Mouse (Mus musculus) spleen, postnatal 10 days (tissue): ENCODE measurements around the gene Slc9a3r2.
A peak's percentile ranks its signal among the peaks of the same experiment; 100 is the strongest.
"Not testable (repeated sequence)": the region's sequence is repeated elsewhere in the genome, so short reads cannot be mapped to it uniquely, and the experiment has no call there.

Experiments used
- DNase-seq, 2 experiments: peaks; one replicate each; pipeline ENCODE4 v3.0.0; 2021 to 2022; ENCODE audit warnings: low spot score in 2 of 2

Slc9a3r2 gene

DNA sequence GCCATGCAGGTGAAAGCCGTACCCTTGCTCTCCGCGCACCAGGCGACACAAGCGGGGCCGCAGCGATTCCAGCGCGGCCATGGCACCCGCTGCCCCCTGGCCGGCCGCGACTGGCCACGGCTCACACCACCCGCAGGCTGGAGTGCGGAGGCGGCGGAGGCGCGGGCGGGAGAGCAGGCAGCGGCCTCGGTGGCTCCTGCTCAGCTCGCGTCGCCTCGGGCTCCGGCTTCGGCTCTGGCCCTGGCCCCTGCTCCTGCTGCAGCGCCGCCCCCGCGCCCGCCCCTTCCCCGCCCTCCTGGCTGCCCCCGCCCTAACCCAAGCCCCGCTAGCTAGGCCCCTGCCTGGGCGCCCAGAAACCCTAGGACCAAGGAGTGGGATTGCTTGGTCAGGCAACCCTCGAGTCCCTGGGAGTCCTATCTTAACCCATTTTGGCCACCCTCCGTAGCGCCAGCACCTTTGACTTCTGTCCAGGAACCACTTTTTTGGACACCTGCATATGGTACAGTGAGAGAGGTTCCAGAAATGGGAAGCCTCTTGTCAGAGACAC lies at the start of gene Slc9a3r2:
Gene Slc9a3r2, minus strand, starts transcription at position 258 of the 547 bp plus-strand sequence.
- no peak for DNase-seq

DNA sequence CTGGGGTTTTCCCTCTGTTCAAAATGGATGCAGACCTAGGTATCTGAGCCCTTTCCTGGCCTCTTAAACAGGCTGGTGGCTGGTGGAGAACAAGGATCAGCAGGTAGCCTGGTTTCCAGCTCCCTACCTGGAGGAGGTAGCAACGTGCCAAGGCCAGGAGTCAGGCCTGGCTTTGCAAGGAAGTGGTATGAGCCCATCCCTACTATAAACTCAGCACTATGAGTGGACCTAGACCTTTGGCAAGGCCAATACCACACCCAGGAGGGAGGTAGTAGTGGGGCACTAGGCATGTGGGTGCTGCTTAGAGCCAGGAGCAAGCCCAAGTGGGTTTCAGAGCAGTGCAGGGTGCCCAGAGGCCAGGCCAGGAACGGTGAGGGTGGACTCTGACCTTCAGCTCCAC lies 49.3 kb upstream of the Slc9a3r2 start:
- no peak for DNase-seq

DNA sequence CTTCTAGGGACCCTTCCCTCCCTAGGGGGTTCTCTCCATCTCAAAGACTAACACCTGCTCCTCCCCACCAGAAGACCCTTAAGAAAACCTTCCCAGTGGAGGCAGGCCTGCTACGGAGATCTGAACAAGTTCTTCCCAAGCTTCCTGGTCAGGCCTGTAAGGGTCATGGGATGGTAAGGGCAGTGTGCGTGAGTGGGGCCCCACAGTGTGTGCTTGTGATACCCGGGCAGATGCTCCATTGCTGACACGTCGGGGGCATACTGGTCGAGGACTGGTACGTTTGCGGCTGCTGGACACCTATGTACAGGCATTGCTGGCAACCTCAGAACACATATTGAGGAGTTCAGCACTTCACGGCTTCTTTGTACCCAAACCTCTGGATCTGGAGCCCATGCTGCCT lies 48.6 kb upstream of the Slc9a3r2 start:
- DNase-seq = no peak

DNA sequence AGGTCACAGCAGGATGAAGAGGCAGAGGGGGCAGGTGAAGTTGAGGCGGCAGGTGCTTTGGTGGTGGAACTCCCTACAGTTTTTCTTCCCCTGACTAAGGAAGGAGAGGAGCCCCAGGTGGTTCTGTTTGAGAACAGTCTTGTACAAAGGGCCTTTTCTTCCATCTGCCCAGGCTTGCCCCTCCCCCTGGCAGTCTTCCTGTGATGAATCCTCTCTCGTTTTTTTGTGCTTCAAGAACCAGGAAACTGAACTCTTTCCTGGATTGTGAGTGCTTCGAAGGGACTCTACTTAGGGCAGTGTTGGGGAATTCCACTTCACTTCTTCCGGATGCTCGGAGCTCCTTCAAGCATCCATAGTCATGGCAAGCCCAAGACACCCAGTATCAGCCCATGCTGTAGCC lies 47.9 kb upstream of the Slc9a3r2 start:
- no peak for DNase-seq

DNA sequence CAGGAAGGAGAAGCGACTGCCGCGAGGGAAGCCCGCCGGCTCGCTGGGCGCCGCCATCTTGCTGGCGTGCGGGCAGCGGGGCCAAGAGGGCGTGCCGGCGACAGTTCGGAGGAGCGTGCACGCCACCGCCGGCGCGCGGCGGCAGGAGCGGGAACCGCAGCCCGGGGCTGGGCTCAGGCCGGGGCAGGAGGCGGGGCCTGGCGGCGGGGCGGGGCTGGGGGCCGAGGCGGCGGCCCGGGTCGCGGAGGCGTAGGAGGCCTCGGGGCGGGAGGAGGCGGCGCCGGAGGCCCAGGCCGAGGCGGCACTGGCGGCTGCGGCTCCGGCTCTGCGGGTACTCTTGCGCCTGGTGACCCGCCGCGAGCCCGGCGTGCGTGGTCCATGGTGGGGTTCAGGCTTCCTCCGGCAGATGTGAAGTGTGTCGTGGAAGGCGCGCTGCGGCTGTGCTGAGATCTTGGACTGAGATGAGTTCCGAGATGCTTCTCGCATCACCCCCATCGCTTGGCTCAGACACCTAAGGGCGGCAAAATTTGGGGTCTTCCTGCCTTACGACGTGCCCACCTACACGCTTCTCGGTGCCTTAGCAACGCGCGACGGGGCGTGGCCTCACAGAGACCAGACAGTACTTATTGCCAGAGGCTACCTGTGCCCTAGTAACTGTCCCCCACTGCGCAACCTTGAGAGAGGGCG lies 46.0 kb upstream of the Slc9a3r2 start, which contains the start of the genes Gfer and Noxo1:
Gene Gfer, minus strand, starts transcription at position 146 of the 687 bp plus-strand sequence.
Gene Noxo1, plus strand, starts transcription at position 224 of the 687 bp plus-strand sequence.
- peak; percentile 82 to 90 for DNase-seq

DNA sequence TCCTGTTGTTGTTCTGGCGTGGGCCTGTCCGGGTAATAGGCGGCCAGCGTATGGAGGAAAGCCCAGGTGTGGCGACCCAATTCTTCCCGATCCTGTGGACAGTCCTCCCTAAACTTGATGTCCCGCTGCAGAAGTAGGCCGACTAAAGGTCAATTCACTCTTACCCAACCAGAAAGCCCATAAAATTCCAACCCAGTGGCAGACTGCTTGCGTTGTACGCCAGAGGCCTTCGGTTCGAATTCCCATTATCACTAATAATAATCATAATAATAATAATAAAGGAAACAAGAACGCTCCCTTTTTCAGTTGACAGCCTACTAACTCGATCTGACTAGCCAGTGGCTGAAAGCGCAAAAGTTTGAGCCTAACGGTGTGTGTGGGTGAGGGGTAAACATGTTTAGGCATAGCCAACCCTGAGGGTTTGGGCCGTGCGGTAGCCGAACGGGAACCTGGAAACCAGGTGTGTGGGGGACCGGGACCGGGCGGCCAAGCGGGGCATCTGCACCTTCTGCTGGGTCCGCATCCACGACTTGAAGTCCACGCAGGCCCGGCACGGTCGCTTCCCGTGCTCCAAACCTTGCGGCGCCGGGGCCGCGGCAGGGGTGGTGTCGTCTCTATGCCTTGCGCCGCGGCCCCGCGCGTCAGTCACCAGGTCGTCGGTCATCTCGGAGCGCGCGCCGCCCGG lies 45.3 kb upstream of the Slc9a3r2 start:
- DNase-seq = no peak

DNA sequence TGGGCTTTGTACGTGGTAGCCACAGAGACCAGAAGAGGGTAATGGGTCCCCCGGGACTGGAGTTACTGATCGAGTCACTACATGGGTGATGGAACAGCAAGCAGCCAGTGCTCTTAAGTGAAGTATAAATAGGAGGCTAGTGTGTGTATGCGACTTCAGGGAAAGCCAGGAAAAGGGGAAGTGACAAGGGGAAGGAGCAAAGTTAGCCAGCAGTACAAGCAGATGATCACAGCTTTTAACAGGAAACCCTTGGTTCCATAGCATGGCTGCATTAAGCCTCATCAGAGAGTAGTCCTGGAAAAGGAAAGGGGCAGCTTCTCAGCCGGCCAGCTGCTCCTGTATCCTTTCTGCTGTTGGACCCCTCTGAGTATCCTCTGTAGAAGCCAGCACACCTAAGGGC lies 42.3 kb upstream of the Slc9a3r2 start:
- DNase-seq = no peak

DNA sequence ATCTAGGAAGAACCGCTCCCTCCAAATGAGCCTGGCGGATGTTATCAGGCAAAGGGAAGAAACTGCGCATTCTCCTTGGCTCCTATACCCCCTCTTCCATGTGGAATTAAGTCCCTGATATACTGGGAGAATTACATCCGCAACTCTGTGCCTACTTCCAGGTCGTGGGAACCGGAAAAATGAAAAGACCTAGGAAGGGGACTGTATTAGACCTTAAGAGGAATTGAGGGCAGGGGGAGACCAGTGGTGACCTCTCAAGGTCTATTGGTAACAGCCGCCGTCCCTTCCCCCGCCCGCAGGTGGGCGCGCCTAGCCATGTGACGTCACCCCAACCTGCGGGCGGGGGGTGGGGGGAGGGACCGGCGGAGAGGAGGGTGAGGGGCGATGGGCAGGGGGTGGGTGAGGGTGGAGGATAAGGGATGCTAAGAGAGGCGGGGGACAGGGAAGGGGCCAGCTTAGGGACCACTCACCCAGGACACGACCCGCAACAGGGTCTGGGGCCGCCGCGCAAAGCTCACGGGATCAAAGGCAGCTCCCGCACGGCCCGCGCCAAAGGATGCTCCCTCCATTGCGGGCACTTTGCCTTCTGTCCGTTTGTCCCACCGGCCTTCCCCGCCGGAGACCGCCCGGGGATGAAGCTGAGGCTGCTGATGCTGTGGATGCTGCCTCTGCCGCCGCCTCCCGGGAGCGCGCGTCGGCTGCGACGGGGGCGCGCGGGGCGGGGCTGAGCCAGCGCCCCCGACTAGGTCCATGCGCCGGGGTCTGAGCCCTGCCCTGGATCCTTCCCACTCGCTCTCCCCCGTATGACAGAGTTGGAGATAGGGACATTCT lies 39.3 kb upstream of the Slc9a3r2 start, which contains the start of gene Syngr3:
Gene Syngr3, minus strand, starts transcription at position 705 of the 831 bp plus-strand sequence.
- peak in 1 of 2 experiments; percentile 23 for DNase-seq

DNA sequence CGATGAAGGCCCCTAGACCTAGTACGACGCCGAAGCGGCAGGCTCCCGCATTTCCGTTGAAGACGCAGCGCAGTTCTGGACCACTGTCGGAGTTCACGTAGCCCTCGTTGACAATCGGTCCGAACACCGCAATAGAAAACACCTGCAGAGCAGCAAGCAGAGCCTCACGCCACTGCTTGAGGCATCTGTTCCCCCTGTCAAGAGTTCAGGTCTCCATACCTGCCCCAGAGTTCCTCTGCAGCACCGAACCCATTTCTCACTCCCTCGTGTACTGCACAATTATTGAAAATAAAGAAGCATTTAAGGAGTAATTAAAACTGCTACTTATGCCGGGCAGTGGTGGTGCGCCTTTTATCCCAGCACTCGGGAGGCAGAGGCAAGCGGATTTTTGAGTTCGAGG lies 37.5 kb upstream of the Slc9a3r2 start:
- DNase-seq = no peak

DNA sequence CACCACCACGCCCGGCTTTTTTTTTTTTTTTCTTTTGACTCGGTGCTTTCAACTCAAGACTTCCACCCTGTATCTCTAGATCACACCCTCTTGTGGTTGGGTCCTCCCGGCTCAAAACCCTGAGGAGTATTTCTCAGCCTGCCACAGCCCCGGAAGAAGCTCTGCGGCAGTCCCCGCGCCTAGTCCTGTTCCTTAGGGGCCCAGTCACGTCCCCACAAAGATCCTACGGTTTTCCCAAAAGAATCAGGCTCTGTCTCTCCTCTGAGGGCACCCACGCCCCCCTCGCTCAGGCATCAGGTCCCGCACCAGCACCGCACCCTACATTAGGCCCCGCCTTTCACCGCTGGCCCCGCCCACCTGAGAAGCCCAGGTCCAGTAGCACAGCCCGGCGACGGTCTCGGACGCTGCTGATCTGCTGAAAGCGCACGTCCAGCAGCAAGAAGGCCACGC lies 37.0 kb upstream of the Slc9a3r2 start:
- DNase-seq = peak; percentile 46 to 76

DNA sequence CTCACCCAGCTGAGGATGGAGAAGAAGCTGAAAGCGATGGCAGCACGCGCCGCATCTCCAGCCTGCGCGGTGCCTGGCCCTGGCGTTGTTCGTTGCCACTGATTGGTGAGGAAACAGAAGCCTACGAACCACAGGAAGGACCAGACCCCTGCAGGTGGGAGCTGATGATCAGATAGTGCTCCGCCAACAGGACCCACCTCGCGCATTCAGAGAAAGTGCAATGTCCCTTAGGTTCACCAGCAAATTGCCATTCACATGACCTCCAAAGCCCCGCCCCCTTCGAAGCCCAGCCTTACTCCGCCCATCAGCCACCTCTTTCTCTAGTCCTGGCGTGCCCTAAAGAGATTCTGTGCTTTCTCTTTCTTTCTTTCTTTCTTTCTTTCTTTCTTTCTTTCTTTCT lies 36.4 kb upstream of the Slc9a3r2 start:
- peak in 1 of 2 experiments; percentile 82 for DNase-seq

DNA sequence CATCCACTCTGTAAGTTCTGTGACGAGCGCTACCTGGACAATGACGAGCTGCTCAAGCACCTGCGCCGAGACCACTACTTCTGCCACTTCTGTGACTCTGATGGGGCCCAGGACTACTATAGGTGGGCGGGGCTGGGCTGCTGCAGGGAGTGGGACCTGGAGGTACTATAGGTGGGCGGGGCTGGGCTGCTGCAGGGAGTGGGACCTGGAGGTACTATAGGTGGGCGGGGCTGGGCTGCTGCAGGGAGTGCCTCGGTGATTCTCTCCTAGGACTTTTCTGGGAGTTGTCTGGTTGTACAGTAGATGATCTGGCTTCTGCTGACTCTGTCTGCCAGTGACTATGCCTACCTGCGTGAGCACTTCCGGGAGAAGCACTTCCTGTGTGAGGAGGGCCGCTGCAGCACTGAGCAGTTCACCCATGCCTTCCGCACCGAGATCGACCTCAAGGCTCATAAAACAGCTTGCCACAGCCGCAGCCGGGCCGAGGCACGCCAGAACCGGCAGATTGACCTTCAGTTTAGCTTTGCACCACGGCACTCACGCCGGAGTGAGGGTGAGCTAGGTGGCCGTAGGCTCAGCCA lies 27.5 kb upstream of the Slc9a3r2 start:
- no peak for DNase-seq

DNA sequence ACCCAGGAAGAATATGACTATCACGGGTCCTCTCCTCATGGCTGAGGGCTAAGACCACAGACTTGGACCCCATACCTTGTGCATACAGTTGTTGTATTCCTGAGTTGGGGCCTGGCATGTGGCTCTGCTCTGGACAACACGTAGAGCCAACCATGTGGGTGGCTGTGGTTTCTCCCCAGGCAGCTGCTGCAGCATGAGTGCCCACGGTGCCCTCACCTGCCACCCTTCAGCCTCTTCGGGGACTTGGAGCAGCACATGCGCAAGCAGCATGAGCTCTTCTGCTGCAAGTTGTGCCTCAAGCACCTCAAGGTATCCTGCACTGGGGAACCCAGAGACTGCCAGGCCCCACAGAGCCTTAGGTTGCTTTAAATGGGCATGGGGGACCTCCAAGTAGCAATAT lies 26.8 kb upstream of the Slc9a3r2 start:
- DNase-seq = no peak

DNA sequence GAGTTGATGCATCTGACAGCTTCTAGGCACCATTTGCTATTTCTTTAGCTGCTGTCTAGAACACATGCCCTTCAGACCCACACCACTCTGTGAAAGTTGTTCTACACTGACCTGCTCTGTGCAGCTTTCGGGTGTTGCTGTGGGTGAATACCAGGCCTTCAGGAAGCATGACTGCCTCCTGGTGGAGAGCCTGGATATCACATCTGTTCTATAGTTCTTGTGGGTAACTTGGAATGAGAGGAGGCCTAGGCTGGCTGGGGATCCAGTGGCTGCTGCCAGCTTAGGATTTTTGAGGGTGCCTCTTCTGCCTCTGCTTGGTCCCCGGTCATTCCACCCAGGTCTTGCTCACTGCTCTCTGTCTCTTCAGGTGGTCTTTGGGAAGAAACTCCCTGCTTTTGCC lies 26.1 kb upstream of the Slc9a3r2 start:
- peak; percentile 70 to 87 for DNase-seq

DNA sequence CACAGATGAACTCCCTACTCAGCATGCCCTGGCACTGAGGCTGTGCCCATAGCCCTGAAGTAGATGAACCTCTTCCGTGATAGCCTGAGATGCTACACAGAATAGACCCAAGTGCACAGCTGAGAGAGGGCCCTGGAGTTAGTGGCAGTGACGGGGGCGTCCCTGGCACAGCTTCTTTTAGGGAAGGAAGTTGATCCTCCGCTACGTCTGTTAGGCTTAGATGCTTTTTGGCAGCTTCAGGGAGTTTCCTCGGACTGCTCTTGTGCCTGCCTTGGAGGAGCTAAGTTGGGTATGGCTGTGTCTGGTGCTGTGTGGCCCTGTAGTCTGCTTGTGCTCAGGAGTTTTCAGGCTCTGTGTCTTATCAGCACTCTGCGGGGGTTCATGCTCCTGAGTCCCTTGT lies 24.1 kb upstream of the Slc9a3r2 start:
- DNase-seq = no peak

DNA sequence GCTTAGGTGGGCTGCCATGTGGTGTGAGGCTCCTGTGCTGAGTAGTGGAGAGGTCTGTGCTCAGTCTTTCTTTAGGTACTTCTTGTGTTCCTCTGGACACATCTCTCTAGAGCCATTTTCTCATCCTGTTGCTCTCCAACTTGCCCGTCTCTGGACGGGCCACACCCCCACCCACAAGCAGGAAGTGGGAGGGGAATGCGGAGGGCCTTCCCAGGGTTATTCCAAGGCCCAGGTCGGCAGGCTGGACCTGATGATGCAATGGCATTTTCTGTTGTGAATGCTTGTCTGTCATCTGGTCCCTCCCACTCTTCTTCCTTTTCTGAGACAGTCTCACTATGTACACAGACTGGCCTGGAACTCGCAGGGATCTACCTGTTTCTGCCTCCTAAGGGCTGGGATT lies 22.0 kb upstream of the Slc9a3r2 start:
- DNase-seq = no peak

DNA sequence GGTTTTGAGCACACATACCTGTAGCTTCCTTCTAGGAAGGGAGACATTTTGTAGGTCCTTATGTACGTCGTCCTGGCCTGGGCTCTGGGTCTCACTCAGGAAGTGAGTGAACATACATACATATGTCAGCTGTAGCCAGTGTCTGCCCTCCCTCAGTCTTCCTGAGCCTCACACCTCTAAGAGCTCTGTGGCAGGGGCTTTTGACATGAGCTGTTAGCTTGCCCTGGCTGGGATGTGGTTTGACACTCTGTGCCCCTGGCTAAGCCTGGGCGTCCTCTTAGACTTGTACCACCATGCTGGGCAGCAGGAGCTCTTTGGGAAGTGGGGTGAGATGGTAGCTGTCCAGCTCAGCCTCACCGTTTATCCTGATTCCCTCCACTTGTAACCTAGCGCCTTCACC lies 21.2 kb upstream of the Slc9a3r2 start:
- DNase-seq = no peak

DNA sequence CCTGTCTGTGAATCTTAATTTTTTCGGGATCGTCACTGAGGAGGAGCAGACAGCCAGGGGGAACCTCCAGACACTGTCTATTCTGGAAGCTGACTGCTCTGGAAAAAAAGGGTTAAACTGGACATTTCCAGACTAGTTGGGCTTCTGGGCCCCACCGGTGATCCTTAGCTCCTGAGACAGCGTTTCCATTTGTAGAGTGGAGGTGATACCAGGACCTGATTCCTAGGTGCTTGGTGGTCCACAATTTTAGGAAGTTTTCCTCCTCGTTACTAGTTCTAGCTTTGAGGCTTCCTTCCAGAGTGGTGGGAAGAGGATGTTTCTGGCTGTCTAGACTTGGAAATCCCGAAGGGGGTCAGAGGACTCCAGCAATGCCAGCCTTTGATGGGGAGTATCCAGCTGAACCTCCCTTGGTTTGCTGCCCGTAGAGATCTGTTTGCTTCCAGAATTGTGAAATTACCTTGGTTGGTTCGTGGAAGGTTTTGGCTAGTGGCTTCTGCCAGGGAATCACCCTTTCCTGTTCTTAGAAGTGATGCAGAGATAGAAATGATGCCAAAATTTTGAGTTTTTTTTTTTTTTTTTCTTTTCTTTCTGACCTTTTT lies 20.2 kb upstream of the Slc9a3r2 start:
- no peak for DNase-seq

DNA sequence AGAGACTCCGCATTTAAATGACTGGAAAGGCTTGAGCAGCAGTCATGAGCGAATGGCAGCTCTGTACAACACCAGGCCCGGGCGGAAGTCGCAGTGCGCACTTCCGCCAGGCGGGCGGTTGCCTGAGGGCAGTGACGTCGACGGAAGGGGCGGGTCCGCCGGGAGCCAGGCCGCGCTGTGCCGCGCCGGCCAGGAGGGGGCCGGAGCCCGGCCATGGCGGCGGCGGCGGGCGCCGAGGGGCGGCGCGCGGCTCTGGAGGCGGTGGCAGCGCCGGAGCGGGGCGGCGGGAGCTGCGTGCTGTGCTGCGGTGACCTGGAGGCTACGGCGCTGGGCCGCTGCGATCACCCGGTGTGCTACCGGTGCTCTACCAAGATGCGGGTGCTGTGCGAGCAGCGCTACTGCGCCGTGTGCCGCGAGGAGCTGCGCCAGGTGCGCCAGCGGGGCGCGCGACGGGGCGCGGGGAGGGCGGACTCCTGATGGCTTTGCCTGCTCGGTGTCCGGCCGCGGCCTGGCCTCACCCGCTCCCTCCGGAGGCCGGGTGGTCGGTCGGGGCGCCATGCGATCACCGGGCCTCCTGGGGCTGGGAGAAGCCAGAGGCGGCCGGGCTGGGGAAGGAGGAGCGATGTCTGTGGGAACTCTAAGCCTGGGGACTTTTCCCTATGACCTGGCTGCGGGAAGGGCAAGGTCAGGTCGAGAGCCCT lies 19.6 kb upstream of the Slc9a3r2 start, which contains the start of gene Zfp598:
Gene Zfp598, plus strand, starts transcription at position 143 of the 701 bp plus-strand sequence.
- peak; percentile 96 to 99 for DNase-seq

DNA sequence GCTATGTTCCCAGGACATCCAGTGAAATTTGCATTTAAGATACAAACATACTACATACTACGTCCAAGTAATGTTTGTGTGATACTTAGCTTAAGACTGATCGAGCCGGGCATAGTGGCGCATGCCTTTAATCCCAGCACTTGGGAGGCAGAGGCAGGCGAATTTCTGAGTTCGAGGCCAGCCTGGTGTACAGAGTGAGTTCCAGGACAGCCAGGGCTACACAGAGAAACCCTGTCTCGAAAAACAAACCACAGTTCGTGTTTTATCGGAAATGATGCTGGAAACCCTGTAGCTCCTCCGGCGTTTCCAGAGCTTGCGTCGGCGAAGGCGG lies 19.1 kb upstream of the Slc9a3r2 start:
- DNase-seq = not testable (repeated sequence)
